Mouse (Mus musculus) stomach, postnatal 0 days (tissue): ENCODE measurements around the gene Glmn. TPM values are rescaled to one million over a fixed set of nuclear protein-coding genes. Genes with fewer than 3 reads are reported as not detected.

ENCODE experiments used
- ATAC-seq: fragments of 200-750 bp; cut with Nextera tagmentation; 2 replicates; pipeline ENCODE4 v1.8.0; 2017; ENCODE audit not compliant: low FRiP score, low TSS enrichment
- DNase-seq: peaks from one replicate; pipeline ENCODE4 v3.0.0-alpha.2; 2016; ENCODE audit warnings: low spot score
- H3K27ac ChIP-seq: fragments of 300-500 bp; sonication (generic); replicated peaks from 2 replicates; pipeline ENCODE4 v1.5.1; 2014; ENCODE audit warnings: mild to moderate bottlenecking, control low read depth
- H3K27me3 ChIP-seq: fragments of 300-500 bp; sonication (generic); 2 replicates; pipeline ENCODE4 v1.6.1; 2014; ENCODE audit warnings: low read length; ENCODE audit not compliant: control insufficient read depth, insufficient read depth
- H3K36me3 ChIP-seq: fragments of 300-500 bp; sonication (generic); 2 replicates; pipeline ENCODE4 v1.6.1; 2014; ENCODE audit warnings: low read length, mixed read lengths; ENCODE audit not compliant: control insufficient read depth, insufficient read depth
- H3K4me1 ChIP-seq: fragments of 300-500 bp; sonication (generic); replicated peaks from 2 replicates; pipeline ENCODE4 v1.6.1; 2014; ENCODE audit warnings: antibody characterized with exemption; ENCODE audit not compliant: control insufficient read depth, insufficient read depth
- H3K4me2 ChIP-seq: fragments of 300-500 bp; sonication (generic); replicated peaks from 2 replicates; pipeline ENCODE4 v1.6.1; 2014; ENCODE audit warnings: low read depth, mild to moderate bottlenecking, control low read depth, moderate library complexity
- H3K4me3 ChIP-seq: fragments of 300-500 bp; sonication (generic); 2 replicates; pipeline ENCODE4 v1.5.1; 2014; ENCODE audit warnings: low read depth, low read length, control low read depth
- H3K9ac ChIP-seq: fragments of 300-500 bp; sonication (generic); 2 replicates; pipeline ENCODE4 v1.6.1; 2014; ENCODE audit warnings: mild to moderate bottlenecking, low read length, control low read depth, mixed read lengths
- H3K9me3 ChIP-seq: fragments of 300-500 bp; sonication (generic); 2 replicates; pipeline ENCODE4 v1.6.1; 2016; ENCODE audit warnings: low read length; ENCODE audit not compliant: control insufficient read depth
- CTCF ChIP-seq: IDR thresholded peaks from 2 replicates; pipeline ENCODE4 v1.5.1; 2016; ENCODE audit warnings: antibody characterized with exemption, low read depth, mild to moderate bottlenecking, moderate library complexity
- EP300 ChIP-seq: optimal IDR thresholded peaks from 2 replicates; pipeline ENCODE3; 2016; ENCODE audit warnings: antibody characterized with exemption
- WGBS: fragments of 180-500 bp; shearing (Covaris S2); extraction: QIAGEN DNeasy Blood & Tissue Kit; methylation state at CpG from one replicate; pipeline ENCODE4 v1.1.7; 2014; 5-methylcytosine and 5-hydroxymethylcytosine counted together
- polyA plus RNA-seq: library from polyadenylated mRNA; unstranded; fragments of >200 nt; fragmentation: Nextera tagmentation; extraction: Ambion mirVana; gene quantifications from 2 replicates; pipeline ENCODE4 v1.2.1, GENCODE M21; 2015

Glmn gene
- 15.9 and 16.3 TPM in 2 replicates for polyA plus RNA-seq

- DNase-seq, result peak; percentile 93
- peak within 1 kb of the TSS; percentile 69 for H3K4me3 ChIP-seq
- H3K9ac ChIP-seq, result peak within 1 kb of the TSS; percentile 79
- no peak for TF ChIP-seq EP300
- TF ChIP-seq CTCF, result peak; percentile 13; the same call in 1 of the 2 replicates
- H3K4me1 ChIP-seq, result no peaks in the 10 kb centered on the region
- peak within 1 kb of the TSS; percentile 86 for H3K27ac ChIP-seq
- H3K4me2 ChIP-seq, result peak within 1 kb of the TSS; percentile 64
- H3K36me3 ChIP-seq, result no peaks in the 10 kb centered on the region
- H3K27me3 ChIP-seq, result no peaks in the 10 kb centered on the region
- no peaks in the 10 kb centered on the region for H3K9me3 ChIP-seq
- ATAC-seq, result peak; percentile 97
- under 1% methylated on average over 30 of the region's 64 CpGs for WGBS
These were observed at the start of gene Glmn, which contains the start of gene Rpap2 for GRCm38 (mm10) chr5:107597301-107598077. TSS of gene Glmn (minus strand) at chr5:107597888. TSS of gene Rpap2 (plus strand) at chr5:107597373.

- Histone ChIP-seq H3K4me1 (no peaks in the 10 kb centered on the region), H3K4me3 (no peak overlapping the region), H3K9ac (no peak overlapping the region), H3K4me2 (no peak overlapping the region), H3K36me3 (0 out of 2 replicates have a peak, but pooled peaks cover 2% of the 10 kb centered on the region), H3K9me3 (no peaks in the 10 kb centered on the region), H3K27me3 (no peaks in the 10 kb centered on the region), H3K27ac (no peak overlapping the region)
- DNase-seq (no peak), ATAC-seq (no peak)
- no peak for TF ChIP-seq CTCF
- TF ChIP-seq EP300, result no peak
- WGBS, result 81% methylated on average over 2 of the region's 2 CpGs
These were observed 48.2 kb upstream of the Glmn start for GRCm38 (mm10) chr5:107645935-107646334.

- Histone ChIP-seq H3K9me3 (no peaks in the 10 kb centered on the region), H3K27ac (no peak overlapping the region), H3K9ac (no peak overlapping the region), H3K4me1 (no peaks in the 10 kb centered on the region), H3K4me3 (no peak overlapping the region), H3K36me3 (0 out of 2 replicates have a peak, but pooled peaks cover 2% of the 10 kb centered on the region), H3K4me2 (no peak overlapping the region), H3K27me3 (no peaks in the 10 kb centered on the region)
- no peak for ATAC-seq
- no peak for DNase-seq
- 82% methylated on average over 2 of the region's 2 CpGs for WGBS
- TF ChIP-seq CTCF, result no peak
- no peak for TF ChIP-seq EP300
These were observed 46.9 kb upstream of the Glmn start for GRCm38 (mm10) chr5:107644595-107644994.

- Histone ChIP-seq H3K27me3 (no peaks in the 10 kb centered on the region), H3K27ac (no peak overlapping the region), H3K9me3 (no peaks in the 10 kb centered on the region), H3K36me3 (peaks cover 4% of the 10 kb centered on the region; the same call in 1 of the 2 replicates), H3K9ac (no peak overlapping the region), H3K4me2 (no peak overlapping the region), H3K4me3 (no peak overlapping the region), H3K4me1 (no peaks in the 10 kb centered on the region)
- no peak for TF ChIP-seq CTCF
- no peak for TF ChIP-seq EP300
- ATAC-seq (no peak), DNase-seq (no peak)
- WGBS, result 70% methylated on average over 8 of the region's 8 CpGs
These were observed 40.7 kb upstream of the Glmn start for GRCm38 (mm10) chr5:107638366-107638765.

GRCm38 (mm10) chr5:107637106-107637505 is 39.4 kb upstream of the Glmn start:
- ATAC-seq (no peak), DNase-seq (no peak)
- peaks cover 4% of the 10 kb centered on the region; the same call in 1 of the 2 replicates for H3K36me3 ChIP-seq
- H3K4me1 ChIP-seq, result no peaks in the 10 kb centered on the region
- no peak for TF ChIP-seq CTCF
- no peak for TF ChIP-seq EP300
- no peak overlapping the region for H3K4me3 ChIP-seq
- H3K4me2 ChIP-seq, result no peak overlapping the region
- H3K9me3 ChIP-seq, result no peaks in the 10 kb centered on the region
- 68% methylated on average over 1 of the region's 1 CpGs for WGBS
- no peaks in the 10 kb centered on the region for H3K27me3 ChIP-seq
- no peak overlapping the region for H3K9ac ChIP-seq
- no peak overlapping the region for H3K27ac ChIP-seq

- Histone ChIP-seq H3K27me3 (no peaks in the 10 kb centered on the region), H3K4me3 (no peak overlapping the region), H3K27ac (no peak overlapping the region), H3K4me2 (no peak overlapping the region), H3K4me1 (no peaks in the 10 kb centered on the region), H3K9me3 (no peaks in the 10 kb centered on the region), H3K9ac (no peak overlapping the region), H3K36me3 (peaks cover 5% of the 10 kb centered on the region; the same call in 1 of the 2 replicates)
- ATAC-seq (no peak), DNase-seq (no peak)
- TF ChIP-seq EP300 (no peak), CTCF (no peak)
- 85% methylated on average over 4 of the region's 4 CpGs for WGBS
These were observed 36.0 kb upstream of the Glmn start for GRCm38 (mm10) chr5:107633651-107634050.
